Mouse (Mus musculus) stomach, postnatal 0 days (tissue): ENCODE measurements around the gene Syce2.

Experiments used
- CTCF ChIP-seq: IDR thresholded peaks from 2 replicates; pipeline ENCODE4 v1.5.1; 2016; ENCODE audit warnings: antibody characterized with exemption, low read depth, mild to moderate bottlenecking, moderate library complexity
- EP300 ChIP-seq: optimal IDR thresholded peaks from 2 replicates; pipeline ENCODE3; 2016; ENCODE audit warnings: antibody characterized with exemption

- no peak for TF ChIP-seq EP300
- TF ChIP-seq CTCF: peak; percentile 29; the same call in 1 of the 2 replicates
Measured at GRCm38 (mm10) chr8:84831490-84831889, 40.4 kb upstream of the Syce2 start, which contains the start of gene Gadd45gip1.
